Mouse (Mus musculus): ENCODE data around the gene Platr25. TPM values are rescaled to one million over a fixed set of nuclear protein-coding genes. Genes with fewer than 3 reads are reported as not detected.
"Not testable (repeated sequence)": the region's sequence is repeated elsewhere in the genome, so short reads cannot be mapped to it uniquely, and the experiment has no call there.

The Platr25 gene
- total RNA-seq (2021) = 10 to 100 TPM; 12.5 to 14.3 TPM
- long read RNA-seq, partial matches to known transcripts = 0 of 3 reads
- long read RNA-seq, other reads (novel, unspliced or antisense) = 0 of 3 reads

DNA sequence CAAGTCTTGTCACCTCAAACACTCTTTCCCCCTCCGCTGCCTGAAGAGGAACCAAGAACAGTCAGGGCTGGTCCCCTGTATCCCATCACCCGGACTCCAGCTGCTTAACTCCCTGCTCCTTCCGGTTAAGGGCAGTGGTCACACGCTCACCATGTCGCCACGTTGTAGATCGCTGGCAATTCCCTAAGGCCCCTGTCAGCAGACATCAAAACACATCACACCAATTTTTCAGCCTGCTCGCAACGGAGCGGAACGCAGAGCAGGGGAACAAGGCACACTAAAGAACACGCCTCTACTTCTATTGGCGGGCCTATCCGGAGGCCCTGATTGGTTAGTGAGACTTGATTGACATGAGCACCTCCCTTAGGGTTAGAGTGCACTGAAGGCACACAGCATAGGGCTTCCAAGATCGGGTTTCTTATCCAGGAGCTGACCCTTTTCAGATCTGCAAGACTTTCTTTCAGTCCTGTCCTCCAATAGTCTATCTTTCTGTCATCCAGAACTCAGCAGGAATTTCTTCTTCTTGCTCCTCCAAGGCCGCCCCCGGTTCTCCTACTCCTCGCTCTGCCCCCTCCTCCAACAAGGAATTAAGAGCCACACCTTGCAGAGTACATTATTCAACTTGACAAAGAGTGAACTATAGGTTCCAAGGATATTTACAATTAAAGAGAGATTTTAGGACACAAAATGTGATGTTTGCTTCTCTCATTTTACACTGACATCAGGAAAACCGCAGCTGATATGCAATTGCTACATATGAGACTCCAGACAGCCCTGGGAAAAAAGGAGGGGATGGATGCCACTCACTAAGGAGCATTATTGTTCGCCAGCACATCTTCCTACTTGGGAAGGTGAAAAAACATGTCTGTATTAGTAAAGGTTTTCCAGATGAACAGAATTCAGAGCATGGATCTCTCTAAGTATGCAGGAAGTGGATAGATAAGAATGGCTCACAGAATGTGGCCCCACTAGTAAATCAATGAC lies at the start of gene Platr25:
Gene Platr25 (minus strand): TSS at position 278 of the 984 bp plus-strand sequence.
- DNase-seq (ENCODE audit: low spot score in 2 of 2) = peak; percentile 26 to 68

- DNase-seq (ENCODE audit: low spot score in 2 of 2) = not testable (repeated sequence)
Observed at GRCm38 (mm10) chr13:62807981-62808380, 47.5 kb upstream of the Platr25 start.

- not testable (repeated sequence) for DNase-seq (ENCODE audit: low spot score in 2 of 2)
Observed at GRCm38 (mm10) chr13:62786135-62786493, 25.6 kb upstream of the Platr25 start.

GRCm38 (mm10) chr13:62785199-62786134 lies 25.0 kb upstream of the Platr25 start, which contains the start of gene Gm5141:
TSS of gene Gm5141 (minus strand) at chr13:62785808.
- peak; percentile 37 to 69 for DNase-seq (ENCODE audit: low spot score in 2 of 2)

DNA sequence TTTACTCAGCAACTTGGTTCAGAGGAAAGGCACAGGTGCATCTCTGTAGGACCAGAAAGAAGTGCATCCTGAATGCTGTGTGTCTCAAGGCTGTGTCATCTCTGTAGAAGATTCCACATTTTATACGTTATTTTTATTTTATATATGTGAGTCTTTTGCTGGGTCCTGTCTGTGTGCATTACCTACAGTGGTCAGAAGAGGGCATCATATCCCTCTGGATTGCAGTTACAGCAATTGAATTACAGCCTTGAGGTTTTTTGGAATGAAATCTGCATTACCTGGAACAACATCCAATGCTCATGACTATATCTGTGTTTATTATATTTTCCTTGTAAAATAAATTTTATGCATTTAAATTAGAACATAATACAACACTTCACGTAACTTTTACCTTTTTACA lies 3.3 kb upstream of the Platr25 start:
- peak in 1 of 2 experiments; percentile 53 for DNase-seq (ENCODE audit: low spot score in 2 of 2)

DNA sequence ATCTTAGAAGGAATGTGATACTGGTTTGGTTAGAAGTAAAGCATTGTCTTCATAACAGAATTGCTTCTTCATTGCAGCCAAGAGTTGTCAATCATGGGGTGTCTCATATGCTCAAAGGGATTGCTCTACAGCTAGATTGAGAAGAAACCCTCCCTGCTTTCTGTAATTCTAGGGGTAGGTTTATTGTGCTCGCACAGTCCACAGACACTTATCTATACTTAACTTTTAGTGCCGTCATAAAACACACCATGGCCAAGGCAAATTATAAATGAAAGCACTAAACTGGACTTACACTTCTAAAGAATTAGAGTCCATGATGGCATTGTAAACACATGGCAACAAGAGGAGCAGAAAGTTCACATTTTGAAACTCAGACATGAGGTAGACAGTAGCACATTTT lies 27.2 kb downstream of the Platr25 start:
- DNase-seq (ENCODE audit: low spot score in 2 of 2) = no peak

DNA sequence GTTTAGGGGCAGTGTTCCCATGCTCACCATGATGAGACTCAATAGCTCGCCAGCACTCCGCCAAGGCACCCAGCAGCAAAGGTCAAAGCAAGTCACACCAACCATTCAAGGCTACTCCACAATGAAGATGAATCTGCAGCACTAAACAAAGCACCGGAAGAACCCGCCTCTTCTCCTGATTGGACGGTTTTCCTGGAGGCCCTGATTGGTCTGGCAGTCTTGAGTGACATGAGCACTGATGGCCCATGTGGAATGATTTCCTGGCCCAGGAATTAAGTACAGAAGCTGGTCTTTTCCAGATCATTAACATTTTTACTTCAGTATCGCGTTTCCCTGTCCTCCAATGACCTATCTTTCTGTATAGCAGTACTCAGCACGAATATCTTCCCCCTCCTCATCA lies 47.9 kb downstream of the Platr25 start:
- DNase-seq (ENCODE audit: low spot score in 2 of 2) = not testable (repeated sequence)

DNA sequence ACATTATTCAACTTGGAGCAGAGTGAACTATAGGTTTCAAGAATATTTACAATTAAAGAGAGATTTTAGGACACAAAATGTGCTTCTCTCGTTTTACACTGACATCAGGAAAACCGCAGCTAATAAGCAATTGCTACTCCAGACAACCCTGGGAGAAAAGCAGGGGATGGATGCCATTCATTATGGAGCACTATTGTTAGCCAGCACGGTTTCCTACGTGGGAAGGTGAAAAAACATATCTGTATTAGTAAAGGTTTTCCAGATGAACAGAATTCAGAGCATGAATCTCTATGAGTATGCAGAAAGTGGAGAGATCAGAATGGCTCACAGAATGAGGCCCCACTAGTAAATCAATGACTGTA lies 75.2 kb downstream of the Platr25 start:
- DNase-seq (ENCODE audit: low spot score in 2 of 2) = not testable (repeated sequence)

- peak; percentile 23 to 63 for DNase-seq (ENCODE audit: low spot score in 2 of 2)
Observed at GRCm38 (mm10) chr13:62684608-62685286, 75.8 kb downstream of the Platr25 start.

DNA sequence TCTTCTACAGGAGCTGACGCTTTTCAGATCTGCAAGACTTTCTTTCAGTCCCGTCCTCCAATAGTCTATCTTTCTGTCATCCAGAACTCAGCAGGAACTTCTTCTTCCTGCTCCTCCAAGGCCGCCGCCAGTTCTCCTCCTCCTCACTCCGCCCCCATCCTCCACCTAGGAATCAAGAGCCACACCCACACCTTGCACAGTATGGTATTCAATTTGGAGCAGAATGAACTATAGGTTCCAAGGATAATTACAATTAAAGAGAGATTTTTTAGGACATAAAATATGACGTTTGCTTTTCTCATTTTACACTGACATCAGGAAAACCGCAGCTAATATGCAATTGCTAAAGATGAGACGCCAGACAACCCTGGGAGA lies 107.2 kb downstream of the Platr25 start:
- DNase-seq (ENCODE audit: low spot score in 2 of 2) = no peak

DNA sequence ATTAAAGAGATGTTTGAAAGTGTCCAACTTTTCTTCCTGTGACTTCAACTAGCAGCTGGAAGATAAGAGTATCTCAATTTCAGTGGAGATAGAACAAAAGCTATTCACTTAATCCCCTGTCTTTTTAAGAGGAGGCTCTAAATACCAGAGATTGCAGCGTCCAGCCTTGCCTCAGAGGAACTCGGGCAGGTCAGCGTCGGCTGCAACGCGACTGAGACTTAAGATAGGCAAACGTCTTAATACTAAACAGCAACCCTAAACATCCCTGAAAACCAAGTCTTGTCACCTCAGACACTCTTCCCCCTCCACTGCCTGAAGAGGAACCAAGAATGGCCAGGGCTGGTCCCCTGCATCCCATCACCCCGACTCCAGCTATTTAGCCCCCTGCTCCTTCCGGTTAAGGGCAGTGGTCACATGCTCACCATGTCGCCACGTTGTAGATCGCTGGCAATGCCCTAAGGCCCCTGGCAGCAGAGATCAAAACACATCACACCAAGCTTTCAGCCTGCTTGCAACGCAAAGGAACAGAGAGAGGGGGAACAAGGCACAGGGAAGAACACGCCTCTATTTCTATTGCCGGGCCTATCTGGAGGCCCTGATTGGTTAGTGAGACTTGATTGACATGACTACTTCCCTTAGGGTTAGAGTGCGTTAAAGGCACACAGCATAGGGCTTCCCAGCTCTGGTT lies 107.7 kb downstream of the Platr25 start:
- DNase-seq (ENCODE audit: low spot score in 2 of 2) = peak; percentile 43 to 87

- peak in 1 of 2 experiments; percentile 35 for DNase-seq (ENCODE audit: low spot score in 2 of 2)
Observed at GRCm38 (mm10) chr13:62627071-62627470, 133.4 kb downstream of the Platr25 start.

GRCm38 (mm10) chr13:62624277-62624665 lies 136.2 kb downstream of the Platr25 start:
- not testable (repeated sequence) for DNase-seq (ENCODE audit: low spot score in 2 of 2)

- peak; percentile 49 to 82 for DNase-seq (ENCODE audit: low spot score in 2 of 2)
Observed at GRCm38 (mm10) chr13:62623577-62624276, 136.8 kb downstream of the Platr25 start, which contains the start of gene 6720489N17Rik. TSS of gene 6720489N17Rik (minus strand) at chr13:62624182.

Small RNAs within 50 kb of the gene (microRNA-seq; reads per million reads assigned to microRNA genes)
- gene Gm24020 (0 reads per million in 2 experiments), gene Gm24588 (0 reads per million in 2 experiments), gene Mir713 (0 reads per million in 2 experiments)

Other genes starting within 250 kb of the Platr25 start
- gene Zfp935, start 202.2 kb downstream of the Platr25 start, total RNA-seq (2021) = 1 to 10 TPM in 1 of 2 experiments, under 1 TPM in 1; 0.92 to 2.1 TPM
- 1 to 10 TPM; 7.2 to 8.0 TPM for gene Zfp934, start 189.5 kb downstream of the Platr25 start, total RNA-seq (2021)
- 1 to 10 TPM; 3.2 to 3.8 TPM for gene 6720489N17Rik, start 136.5 kb downstream of the Platr25 start, total RNA-seq (2021)
- 1 to 10 TPM; 5.0 to 6.3 TPM for gene Gm5141, start 25.1 kb upstream of the Platr25 start, total RNA-seq (2021)
- gene Fbp2, start 97.7 kb upstream of the Platr25 start, total RNA-seq (2021) = not detected
- gene Fbp1, start 127.6 kb upstream of the Platr25 start, total RNA-seq (2021) = under 1 TPM in 1 of 2 experiments, not detected in 1; 0.57 TPM
- 10 to 100 TPM; 70.2 to 83.1 TPM for gene 2010111I01Rik, start 204.2 kb upstream of the Platr25 start, total RNA-seq (2021)

Measured in layer of hippocampus, adult 18-20 months (tissue).